Mouse (Mus musculus): ENCODE data around the gene Stil.
"Not testable (repeated sequence)": the region's sequence is repeated elsewhere in the genome, so short reads cannot be mapped to it uniquely, and the experiment has no call there.

Gene Stil

GRCm38 (mm10) chr4:114999773-115000428 is at the start of gene Stil:
TSS of gene Stil (plus strand) at chr4:115000159.
- DNase-seq, result peak; percentile 98

GRCm38 (mm10) chr4:114953172-114953571 is 46.8 kb upstream of the Stil start:
- no peak for DNase-seq

GRCm38 (mm10) chr4:114957403-114957802 is 42.6 kb upstream of the Stil start:
- DNase-seq, result peak; percentile 51

GRCm38 (mm10) chr4:114958231-114958630 is 41.7 kb upstream of the Stil start:
- DNase-seq, result no peak

GRCm38 (mm10) chr4:114958786-114959185 is 41.2 kb upstream of the Stil start:
- DNase-seq, result no peak

GRCm38 (mm10) chr4:114959533-114959932 is 40.4 kb upstream of the Stil start:
- no peak for DNase-seq

GRCm38 (mm10) chr4:114960881-114961280 is 39.1 kb upstream of the Stil start:
- not testable (repeated sequence) for DNase-seq

- no peak for DNase-seq
Observed at GRCm38 (mm10) chr4:114970736-114971135, 29.2 kb upstream of the Stil start.

- DNase-seq, result no peak
Observed at GRCm38 (mm10) chr4:114973229-114973740, 26.7 kb upstream of the Stil start.

GRCm38 (mm10) chr4:114982619-114983018 is 17.3 kb upstream of the Stil start:
- no peak for DNase-seq

GRCm38 (mm10) chr4:114983020-114983419 is 16.9 kb upstream of the Stil start:
- DNase-seq, result no peak

- DNase-seq, result no peak
Observed at GRCm38 (mm10) chr4:114986211-114986590, 13.8 kb upstream of the Stil start.

- peak; percentile 94 for DNase-seq
Observed at GRCm38 (mm10) chr4:114986591-114987432, 13.1 kb upstream of the Stil start, which contains the start of gene Cmpk1. TSS of gene Cmpk1 (minus strand) at chr4:114987241.

GRCm38 (mm10) chr4:114994218-114994617 is 5.7 kb upstream of the Stil start:
- no peak for DNase-seq

- DNase-seq, result peak; percentile 48
Observed at GRCm38 (mm10) chr4:114997051-114997450, 2.9 kb upstream of the Stil start.

- DNase-seq, result no peak
Observed at GRCm38 (mm10) chr4:114999445-114999772, 550 bp upstream of the Stil start.

- DNase-seq, result no peak
Observed at GRCm38 (mm10) chr4:115000429-115000795, 453 bp downstream of the Stil start.

GRCm38 (mm10) chr4:115014276-115014675 is 14.3 kb downstream of the Stil start:
- DNase-seq, result no peak

- DNase-seq, result no peak
Observed at GRCm38 (mm10) chr4:115019997-115020396, 20.0 kb downstream of the Stil start.

- DNase-seq, result no peak
Observed at GRCm38 (mm10) chr4:115035043-115035442, 35.1 kb downstream of the Stil start.

GRCm38 (mm10) chr4:115038242-115038641 is 38.3 kb downstream of the Stil start:
- peak; percentile 74 for DNase-seq

- no peak for DNase-seq
Observed at GRCm38 (mm10) chr4:115045621-115046020, 45.7 kb downstream of the Stil start.

- DNase-seq, result peak; percentile 85
Observed at GRCm38 (mm10) chr4:115047750-115048149, 47.8 kb downstream of the Stil start.

GRCm38 (mm10) chr4:115048190-115048589 is 48.2 kb downstream of the Stil start:
- no peak for DNase-seq

Measured in kidney, postnatal 10 days (tissue).